Mouse (Mus musculus) cerebellum, postnatal 25 days (tissue): Measurements from ENCODE around the gene Ube2m.

ENCODE experiments used
- DNase-seq, 2 experiments: peaks; one replicate each; pipeline ENCODE4 v3.0.0; 2021; ENCODE audit warnings: mixed read lengths in 2 of 2

The Ube2m gene

DNA sequence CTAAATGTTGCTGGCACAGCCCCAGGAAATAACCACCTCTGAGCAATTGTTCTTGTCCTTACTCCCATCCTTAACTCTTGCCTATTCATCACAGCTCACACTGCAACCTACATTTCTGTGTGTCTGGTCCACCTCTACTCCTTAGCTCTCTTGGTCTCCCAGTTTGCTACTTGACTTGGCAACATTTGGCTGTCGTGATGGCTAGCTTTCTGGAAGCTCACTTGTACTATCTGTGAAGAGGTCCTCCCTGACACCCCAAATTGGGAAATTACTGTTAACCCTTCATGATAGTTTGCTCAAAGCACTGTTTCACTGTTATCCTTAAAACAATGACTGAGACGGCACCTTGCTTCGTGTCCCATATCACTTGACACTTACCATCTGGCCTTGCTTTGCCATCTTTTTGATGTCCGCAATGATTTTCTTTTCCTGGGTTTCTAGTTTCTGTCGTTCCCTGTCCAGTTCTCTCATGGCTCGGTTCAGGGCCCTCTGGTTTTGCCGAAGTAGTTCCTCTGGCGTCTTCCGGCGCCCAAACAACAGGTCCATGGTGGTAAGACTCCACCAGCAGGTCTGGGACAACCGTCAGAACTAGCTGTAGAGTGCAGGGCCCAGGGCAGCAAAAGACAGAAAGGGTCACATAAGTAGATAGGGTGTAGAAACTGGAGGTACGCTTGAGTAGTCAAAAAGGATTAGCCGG is 4.5 kb downstream of the Ube2m start:
- peak in 1 of 2 experiments; percentile 21 for DNase-seq

DNA sequence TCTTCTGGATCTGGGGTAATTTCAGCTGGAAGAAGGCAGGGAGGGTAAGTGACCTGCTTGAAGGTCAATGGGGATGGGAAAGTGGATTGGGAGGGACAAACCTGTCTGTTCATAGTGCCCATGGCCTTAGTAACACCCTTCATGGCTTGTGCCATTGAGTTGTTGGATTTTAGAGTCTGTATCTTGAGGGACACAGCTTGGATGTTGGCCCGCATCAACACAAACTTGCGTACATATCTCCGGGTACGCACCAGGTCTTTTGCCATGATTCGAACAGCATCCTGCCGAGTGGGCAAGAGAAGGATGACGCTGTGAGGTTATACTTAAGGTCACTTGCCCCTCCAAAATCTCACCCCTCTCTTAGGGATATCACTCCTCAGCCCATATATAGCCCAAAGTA is 5.5 kb downstream of the Ube2m start:
- peak in 1 of 2 experiments; percentile 9 for DNase-seq

DNA sequence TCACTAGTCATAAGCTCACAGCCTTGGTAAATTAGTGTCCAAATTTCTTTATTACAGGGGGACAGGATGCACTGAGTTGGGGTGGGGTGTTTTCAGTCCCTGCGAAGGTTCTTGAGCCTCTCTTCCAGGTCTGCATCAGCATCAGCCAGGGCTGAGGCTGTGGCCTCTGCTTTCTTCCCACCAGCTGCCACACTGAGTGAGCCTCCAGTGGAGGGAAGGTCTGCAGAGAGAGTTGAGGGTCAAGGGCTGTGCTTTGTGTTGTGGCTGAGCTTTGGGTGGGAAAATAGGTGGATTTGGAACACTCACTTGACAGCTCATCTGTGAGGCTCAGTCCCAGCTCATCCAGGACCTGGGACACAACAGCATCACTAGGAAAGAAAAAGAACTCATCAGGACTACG is 6.1 kb downstream of the Ube2m start:
- no peak for DNase-seq

DNA sequence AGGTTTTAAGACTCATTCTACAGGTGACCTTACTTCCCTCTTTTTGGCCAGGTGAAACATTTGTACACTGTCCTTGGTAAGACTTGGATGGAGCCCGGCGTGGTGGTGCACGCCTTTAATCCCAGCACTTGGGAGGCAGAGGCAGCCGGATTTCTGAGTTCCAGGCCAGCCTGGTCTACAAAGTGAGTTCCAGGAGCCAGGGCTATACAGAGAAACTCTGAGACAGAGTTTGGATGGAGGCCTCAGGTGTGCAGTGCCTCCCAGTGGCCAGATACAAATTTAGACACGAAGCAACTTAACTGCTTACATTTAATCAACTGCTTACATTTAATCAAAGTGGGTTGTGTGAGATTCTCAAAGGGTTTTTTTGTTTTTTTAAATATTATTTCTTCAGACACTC is 7.0 kb downstream of the Ube2m start:
- DNase-seq, result peak; percentile 18 to 45

DNA sequence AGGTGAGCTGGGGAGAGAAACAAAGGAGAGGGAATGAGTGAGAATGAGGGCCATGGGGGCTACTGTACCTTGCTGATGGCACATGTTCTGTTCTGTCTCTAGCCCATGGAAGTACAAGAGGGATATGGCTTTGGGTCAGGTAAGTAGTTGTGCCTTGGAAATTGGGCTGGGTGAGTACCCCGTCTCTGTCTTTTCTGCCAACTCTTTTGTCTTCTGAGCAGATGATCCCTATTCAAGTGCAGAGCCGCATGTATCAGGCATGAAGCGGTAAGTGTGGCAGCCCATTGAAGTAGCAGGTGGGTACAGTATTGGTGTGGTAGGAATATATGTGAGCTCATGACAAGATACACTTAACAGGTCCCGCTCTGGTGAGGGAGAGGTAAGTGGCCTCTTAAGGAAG is 9.1 kb downstream of the Ube2m start:
- no peak for DNase-seq

DNA sequence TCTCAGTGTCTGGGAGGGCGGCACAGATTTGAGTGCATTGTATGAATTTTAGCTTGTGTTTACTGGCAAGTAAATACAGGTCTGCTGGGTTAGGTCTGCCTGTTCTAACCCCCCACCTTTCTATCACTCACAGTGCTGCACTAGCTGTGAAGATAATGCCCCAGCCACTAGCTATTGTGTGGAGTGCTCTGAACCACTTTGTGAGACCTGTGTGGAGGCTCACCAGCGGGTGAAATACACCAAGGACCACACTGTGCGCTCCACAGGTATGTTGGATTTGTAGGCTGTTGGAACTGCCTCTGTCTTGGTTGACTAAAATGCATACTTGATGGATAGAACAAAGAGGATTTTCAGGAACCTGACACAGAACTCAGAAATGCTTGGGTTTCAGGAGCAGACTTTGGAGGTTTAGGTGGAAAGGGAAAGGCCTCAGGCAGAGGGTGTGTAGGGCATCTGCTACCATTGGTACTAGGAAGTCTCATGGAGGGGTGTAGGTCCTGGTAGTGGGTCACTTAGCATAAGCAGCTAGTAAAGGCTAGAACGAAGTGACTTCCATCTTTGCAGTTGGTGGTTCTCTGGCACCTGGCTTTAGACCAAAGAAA is 12.5 kb downstream of the Ube2m start:
- no peak for DNase-seq

DNA sequence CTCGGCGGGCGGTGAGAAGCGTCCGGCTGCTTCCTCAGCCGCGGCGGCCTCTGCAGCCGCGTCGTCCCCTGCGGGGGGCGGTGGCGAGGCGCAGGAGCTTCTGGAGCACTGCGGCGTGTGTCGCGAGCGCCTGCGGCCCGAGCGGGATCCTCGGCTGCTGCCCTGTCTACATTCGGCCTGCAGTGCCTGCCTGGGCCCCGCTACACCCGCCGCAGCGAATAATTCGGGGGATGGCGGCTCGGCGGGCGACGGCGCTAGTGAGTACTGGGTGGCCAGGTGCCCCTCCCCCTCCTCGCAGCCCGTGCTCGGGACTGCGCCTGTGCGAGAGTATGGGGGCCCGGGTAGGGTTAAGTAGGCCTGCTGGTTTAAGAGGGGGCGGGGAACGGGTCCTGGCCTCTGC is 13.3 kb downstream of the Ube2m start:
- DNase-seq, result peak; percentile 83 to 91

DNA sequence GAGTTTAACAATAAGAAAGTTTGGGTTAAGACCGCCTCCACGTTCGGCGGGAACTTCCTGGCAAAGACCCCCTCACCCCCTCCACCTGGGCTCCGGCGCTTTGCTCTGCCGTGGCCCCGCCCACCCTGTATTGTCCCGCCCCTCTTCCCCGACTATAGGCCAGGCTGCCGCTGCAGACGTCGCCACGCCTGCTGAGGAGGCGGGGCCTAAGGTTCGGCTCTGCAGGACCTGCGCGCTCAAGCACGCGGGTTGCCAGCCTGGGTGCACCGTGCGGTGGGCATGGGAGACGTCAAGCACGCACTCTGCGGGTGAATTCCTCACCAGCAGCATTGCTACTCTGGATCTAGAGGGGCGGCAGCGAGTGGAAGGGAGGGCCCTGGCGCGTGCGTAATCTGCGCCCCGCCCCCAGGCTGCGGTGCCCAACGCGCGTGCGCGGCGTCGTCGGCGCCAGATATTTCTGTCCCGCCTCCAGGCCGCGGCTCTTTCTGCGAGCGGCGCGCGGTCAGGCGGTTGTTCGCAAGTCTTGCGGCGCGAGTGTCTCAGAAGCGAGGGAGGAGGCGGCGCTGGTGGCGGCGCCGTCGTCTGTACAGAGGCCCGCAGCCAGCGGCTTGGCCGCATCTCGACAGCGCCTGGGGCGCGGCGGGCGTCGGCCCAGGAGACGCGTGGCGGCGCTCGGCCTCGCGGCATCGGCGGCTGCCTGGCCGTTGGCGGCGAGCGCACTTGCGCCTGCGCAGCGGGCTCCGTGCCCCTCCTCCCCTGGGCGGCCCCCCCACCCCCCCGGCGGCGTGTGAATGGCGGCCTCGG is 13.9 kb downstream of the Ube2m start:
- DNase-seq, result peak; percentile 97 to 99

DNA sequence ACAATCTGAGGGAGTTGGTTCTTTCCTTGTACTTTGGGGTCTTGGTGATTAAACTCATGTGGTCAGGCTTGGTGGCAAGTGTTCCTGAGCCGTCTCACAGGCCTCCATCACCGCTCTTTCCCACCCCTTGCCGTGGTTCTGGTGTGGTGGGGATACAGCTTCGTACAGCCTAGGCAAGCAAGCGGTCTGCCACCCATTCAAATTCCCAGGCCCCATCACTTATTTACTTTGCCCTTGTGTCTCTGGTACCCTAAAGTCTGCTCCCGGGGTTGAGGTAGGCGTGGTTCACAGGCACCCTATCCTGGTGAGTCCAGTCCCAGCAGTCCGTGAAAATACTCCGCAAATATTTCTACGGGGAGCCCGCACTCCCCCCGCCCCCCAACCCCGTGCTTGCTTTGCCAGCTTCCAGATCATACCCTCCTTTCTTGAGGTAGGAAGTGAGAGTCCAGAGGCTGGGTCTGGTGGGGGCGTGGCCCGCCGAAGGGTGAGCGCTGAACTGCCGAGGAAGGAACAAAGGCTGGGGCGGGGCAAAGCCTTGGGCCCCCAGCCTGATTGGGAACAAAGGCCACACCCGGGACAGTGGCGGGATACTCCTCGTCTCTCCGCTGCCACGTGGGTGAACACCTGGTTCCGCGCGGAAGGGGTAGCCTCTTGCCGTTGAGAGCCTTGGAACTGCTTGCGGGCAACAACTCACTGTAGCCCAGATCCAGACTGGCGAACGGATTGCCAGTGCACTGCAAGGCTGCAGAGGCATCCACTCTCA is 15.1 kb downstream of the Ube2m start:
- peak; percentile 38 to 64 for DNase-seq

DNA sequence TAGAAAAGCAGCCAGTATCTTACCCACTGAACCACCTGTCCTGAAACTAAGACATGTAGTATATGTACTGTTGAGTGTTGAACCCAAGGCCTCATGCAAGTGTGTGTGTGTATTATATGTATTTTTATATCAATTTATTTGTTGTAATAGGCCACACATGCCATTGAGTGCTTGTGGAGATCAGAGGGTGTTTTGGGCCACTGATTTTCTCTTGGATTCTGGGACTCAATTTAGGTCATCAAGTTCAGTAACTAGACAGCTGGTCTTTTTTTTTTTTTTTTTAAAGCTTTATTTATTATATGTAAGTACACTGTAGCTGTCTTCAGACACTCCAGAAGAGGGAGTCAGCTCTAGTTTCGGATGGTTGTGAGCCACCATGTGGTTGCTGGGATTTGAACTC is 22.9 kb downstream of the Ube2m start:
- no peak for DNase-seq

DNA sequence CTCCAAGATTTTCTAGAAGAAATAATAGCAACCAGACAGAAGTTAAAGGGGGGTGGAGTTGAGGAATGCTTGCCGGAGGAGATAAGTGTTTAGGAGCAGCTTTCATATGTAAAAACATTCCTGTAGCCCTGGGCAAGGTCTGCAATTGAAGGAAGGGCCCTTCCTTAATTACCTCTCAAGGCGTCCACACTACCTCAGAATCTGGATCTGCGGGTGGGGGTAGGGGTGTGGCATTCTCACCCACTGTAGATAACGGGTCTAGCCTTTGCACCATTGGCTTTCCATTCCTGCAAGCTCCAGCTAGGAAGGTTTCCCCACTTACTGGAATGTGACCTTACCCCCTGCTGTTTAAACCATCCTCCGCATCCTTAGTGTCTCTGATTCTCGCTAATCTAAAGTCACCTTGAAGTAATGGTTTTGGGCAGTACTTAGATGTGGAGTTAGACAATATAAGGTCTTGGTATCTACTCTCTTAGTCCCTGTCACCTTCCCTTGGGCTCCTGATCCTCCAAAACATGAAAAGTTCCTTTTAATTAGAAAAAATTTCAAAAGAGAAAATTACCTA is 23.7 kb downstream of the Ube2m start:
- no peak for DNase-seq

DNA sequence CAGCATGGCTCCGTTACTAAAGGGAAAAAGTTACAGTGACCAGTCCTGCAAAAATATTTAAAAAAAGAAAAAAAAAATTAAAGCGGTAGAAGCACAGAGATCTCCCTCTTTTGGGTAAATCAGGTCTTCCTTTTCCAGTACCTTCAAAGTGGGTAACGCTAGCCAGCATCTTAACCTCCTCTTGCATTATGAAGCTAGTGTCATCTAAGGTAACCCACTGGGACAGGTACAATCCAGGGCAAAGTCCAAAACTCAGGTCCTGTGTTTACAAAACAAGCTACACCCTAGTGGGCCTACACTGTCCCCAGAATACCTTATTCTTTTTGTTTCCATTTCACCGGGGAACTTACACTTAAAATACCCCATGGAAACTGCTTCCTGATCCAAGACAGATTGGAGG is 24.4 kb downstream of the Ube2m start:
- DNase-seq, result no peak

DNA sequence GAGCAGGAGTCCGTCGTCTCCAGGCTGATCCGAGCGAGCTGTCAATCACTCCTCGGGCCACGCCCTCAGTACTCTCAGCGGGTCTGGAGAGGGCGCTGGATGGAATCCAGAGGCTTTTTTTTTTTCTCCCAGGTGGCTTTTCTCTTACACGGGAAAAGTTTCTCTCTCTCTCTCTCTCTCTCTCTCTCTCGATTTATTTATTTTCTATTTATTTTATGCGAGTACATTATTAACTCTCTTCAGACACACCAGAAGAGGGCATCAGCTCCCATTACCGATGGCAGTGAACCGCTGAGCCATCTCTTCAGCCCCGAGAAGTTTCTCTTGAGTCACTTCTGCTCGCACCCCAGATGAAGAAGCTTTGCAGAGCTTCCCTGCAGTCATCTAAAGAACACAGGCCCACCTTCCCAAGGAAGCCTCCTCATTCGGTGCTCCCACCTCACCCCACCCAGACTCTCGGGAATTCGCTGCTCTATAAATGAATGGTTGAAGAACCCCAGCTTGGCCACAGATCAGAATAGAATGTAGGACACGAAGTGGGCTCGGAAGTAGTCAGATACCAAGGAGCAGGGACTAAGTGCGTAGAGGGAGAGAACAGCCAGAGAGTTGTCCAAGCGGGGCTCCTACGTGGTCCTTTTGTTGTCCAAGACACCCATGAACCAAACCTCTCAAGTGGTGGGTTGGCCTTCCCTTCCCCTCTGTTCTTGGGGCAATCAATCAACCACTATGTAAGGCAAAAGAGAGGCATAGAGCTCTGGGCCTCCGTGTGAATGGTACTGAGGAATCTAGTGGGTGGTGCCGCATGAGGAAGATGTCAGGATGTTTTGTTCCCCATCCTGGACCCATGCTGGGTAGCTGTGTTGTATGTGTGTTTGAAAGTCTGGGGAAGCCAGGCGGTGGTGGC is 27.8 kb downstream of the Ube2m start, which contains the start of gene Zbtb45:
TSS of gene Zbtb45 (minus strand) at position 30 of the 904 bp plus-strand sequence.
- DNase-seq, result peak in 1 of 2 experiments; percentile 34

DNA sequence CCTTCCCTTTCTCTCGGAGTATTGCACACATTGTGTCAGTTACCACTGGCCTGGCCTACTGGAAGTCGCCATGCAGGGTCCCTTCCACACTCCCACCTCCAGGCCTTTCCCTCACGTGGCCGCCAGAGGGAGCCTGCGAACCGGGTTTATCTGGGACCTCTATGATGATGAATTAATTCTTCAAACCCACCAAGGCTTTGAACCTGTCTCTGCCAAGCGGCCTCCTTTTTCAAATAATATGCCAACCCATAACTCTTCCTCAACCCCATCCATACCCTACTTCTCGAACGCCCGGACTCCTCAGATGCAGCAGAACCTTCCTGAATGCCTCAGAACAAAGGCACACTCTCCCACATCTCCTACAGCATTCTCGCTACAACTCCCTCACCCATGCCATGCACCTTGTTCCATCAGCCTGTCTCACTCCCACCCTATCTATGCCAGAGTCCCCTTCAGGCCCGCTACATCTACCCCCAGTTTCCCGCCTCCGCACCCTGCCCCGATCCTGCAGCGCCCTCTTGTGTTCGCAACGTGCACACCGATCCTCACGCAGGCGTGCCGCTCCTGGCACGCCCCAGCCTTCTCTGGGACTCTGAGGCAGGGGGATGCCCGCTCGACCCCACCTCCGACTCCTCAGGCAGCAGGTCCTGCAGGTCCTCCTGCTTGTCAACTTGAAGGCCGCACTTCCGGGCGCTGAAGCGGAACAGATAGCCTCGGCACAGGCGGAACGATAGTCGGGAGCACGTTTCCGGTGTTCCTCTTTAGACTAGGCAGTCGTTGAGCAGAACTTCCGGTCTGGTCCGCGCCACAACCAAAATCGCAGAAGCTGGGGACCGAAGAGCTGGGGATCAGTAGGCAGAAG is 28.7 kb downstream of the Ube2m start:
- peak; percentile 93 to 95 for DNase-seq

DNA sequence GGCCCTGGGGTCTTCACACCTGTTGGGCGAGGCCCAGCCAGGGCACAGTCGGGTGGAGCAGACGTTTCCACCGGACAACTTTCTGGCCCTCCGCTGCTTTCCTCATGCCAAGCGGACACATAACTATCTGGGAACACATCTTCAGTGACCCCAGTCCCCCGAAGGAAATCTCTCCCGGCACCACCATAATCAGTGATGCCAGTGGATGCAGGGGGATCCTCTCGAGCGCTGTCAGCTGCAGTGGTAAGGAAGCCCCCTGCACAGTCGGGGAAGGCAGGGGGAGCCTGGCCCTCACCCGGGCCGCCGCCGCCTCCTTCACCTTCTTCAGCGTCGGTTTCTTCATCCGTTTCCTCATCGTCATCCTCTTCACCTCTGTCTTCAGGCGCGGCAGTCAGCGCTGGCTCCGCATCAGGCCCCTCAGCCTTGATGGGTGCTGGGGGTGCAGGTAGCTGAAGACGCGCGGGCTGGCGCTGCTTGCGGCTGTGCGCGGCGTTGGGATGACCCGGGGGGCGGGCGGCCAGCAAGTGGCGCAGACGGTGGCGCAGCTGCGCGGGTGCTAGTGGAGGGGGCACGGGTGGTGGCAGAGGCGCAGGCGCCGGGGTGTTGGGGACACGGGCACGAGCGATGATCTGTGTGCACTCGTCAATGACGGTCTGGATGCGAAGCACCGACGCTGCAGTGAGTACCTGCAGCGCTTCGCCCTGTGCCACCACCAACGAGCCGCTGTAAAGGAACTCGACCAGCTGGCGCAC is 30.6 kb downstream of the Ube2m start:
- DNase-seq, result peak in 1 of 2 experiments; percentile 32

DNA sequence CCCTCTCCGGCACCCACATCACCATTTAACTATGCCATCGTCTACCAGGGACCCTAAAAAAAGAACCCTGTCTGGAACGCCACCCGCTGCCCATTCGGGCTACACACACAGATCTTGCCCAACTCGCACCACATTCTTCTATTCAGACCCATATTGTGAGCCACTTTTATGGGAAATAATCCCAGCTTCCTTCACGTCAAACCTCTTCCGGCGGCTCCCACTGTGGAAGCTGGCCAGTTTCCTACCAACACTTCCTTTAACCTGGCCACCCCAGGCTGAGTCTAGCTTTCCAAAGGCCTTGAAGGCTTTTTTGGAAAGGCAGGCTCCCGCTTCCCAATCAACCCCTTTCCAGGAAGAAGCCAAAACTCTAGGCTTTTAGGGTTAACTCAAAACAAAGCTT is 31.5 kb downstream of the Ube2m start:
- DNase-seq, result no peak

DNA sequence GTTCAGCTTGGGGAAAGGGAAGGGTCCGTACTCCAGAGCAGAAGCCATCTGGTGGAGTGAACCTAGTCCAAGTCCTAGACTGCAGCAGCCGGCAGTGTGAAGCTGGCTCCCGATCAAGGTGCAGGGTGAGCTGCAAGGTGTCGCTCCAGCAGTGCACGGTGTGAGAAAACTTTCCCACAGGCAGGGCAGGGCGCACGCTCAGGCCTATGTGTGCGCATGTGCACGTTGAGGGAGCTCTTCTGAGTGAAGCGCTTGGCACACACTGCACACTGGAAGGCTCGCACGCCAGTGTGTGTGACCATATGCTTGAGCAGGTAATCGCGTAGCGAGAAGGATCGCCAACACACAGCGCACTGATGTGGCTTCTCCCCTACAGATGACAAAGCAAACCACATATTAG is 32.1 kb downstream of the Ube2m start:
- peak; percentile 43 to 61 for DNase-seq

DNA sequence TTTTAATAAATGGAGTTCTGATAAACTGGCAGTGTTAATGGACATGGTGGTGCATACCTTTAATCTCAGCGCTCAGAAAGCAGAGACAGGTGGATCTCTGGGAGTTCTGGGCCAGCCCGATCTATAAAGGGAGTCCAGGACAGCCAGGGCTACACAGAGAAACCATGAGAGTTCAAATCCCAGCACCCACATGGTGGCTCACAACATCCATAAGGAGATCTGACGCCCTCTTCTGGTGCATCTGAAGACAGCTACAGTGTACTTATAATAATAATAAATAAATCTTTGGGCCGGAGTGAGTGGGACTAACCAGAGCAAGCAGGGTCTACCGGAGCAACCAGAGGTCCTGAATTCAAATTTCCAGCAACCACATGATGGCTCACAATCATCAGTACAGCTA is 34.7 kb downstream of the Ube2m start:
- DNase-seq, result no peak

DNA sequence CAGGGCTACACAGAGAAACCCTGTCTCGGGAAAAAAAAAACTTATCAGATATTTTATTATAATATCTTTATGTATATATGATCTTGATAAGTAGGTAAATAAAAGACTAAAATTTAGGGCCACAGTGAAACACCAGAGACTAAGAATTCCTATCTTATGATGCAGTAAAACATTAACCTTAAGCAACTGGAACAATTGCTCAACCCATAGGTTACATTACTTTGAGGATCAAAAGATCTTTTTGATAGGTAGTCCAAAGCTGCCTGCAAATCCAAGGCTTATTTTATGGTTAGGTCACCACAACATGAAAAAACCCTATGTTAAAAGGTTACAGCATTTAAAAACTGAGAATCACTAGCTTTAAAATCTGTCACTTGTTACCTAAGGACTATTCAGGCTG is 36.5 kb downstream of the Ube2m start:
- no peak for DNase-seq

DNA sequence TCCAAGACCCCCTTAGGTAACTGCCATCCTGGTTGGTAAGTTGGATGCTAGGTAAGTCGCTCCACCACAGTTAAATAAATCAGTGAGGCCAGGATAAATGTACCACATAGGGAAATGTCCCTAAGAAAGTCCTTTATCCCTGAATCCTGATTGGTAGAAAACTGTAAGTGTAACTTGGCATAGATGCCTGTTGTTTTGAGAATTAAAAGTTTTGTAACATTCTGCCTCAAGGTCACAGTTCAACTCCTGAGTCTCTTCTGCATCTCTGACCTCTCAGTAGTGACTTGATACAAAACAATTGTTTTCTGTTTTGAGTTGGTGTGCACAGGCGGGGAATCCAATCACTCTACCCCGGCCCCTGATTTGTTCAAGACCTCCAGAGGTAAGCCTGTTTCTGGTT is 39.2 kb downstream of the Ube2m start, which contains the start of gene Trim28:
TSS of gene Trim28 (plus strand) at position 264 of the 400 bp plus-strand sequence.
- no peak for DNase-seq
